Mouse (Mus musculus): ENCODE results near the gene Krt78.

Gene Krt78

DNA sequence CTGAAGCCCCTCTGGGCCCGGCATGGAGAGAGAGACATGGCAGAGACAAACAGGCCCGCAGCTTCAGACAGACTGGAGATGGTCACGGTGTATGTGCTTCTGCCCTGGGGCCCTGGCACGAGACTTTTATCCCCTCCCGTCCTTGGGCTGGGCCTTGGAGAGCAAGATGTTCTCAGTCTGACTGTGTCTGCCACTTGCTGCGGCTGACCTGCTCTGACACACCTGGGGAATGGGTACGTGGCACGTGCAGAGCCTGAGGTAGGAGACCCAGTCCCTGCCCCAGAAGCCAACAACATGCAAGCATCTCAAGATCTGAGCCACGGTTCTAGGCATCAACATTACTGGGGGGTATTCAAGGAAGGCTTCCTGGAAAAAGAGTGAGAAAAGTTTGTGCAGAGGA is at the start of gene Krt78:
Gene Krt78 (minus strand): TSS at position 101 of the 400 bp plus-strand sequence.
- CTCF ChIA-PET, result no interaction called here

DNA sequence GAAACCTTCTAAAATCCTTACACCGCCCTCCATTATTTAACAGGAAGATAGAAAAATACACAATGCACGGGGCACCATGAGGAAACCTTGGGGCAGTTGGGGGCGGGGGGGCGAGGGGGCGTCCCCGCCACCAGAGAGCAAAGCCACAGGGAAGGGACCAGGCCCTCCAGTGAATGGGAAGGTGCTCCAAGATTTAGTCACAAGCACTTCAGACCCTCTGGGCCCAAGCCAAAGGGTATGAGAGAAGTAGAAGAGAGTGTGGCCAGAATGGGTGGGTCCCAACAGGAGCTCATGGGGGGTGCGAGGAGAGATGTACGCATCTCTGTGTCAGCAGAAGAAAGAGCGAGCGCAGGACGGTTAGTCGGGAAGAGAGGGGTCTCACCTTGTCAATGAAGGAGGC is 49.4 kb upstream of the Krt78 start:
- CTCF ChIA-PET, result no interaction called here

DNA sequence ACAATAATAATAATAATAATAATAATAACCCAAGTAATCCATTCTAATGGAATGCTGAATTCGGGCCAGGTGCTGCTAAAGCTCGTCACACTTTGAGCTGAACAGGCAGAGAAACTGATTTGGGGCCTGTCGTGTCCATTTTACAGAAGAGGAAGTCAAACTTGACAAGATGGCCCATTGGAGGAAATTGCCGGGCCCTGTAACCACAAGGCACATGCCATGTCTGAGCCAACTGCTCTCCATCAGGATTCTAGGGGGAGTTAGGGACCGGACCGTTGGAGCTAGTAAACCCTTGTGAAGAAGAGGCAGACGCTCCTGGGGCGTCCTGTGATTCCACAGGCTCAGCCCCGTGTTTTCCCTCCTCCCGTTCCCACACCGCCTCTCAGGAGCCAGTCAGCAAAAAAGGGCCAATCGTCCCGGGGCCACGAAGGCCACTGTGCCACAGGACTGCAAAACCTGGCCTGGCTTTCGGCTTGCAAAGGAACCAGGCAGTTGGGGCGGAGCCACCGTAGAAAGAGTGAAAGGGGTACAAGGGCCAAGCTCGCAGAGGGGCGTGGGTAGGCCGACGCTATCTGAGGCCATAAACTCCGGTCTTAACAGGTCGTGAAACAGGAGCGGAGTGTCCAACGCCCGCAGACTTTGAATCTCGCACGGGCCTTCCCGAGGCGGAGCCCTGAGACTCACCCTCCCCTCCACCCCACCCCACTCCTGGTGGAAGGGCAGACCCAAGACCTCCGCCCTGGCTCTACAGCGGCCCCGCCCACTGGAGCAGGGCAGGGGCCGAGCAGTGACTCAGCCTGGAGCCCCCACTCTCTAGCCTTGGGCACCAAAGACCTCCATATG is 48.8 kb upstream of the Krt78 start:
- CTCF ChIA-PET, result no interaction called here

DNA sequence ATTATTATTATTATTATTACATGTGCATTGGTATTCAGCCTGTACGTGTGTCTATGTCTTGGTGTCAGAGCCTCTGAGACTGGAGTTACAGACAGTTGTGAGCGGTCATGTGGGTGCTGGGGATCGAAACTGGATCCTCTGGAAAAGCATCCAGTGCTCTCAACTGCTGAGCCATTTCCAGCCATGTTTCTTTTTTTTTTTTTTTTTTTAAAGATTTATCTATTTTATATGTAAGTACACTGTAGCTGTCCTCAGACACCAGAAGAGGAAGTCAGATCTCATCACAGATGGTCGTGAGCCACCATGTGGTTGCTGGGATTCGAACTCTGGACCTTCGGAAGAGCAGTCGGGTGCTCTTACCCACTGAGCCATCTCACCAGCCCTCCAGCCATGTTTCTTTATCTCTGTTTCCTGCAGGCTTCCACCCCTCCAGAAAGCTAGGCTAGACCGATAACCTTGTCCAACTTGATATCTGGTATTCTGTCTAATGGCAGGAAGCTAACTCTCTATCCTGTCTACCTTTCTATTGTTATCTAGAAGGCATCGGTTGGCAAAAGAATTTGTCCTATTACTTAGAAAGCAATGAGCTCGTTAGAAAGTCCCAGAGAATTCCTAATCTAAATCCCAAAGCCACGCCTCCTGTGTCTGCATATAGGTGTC is 45.7 kb upstream of the Krt78 start:
- CTCF ChIA-PET, result no interaction called here

DNA sequence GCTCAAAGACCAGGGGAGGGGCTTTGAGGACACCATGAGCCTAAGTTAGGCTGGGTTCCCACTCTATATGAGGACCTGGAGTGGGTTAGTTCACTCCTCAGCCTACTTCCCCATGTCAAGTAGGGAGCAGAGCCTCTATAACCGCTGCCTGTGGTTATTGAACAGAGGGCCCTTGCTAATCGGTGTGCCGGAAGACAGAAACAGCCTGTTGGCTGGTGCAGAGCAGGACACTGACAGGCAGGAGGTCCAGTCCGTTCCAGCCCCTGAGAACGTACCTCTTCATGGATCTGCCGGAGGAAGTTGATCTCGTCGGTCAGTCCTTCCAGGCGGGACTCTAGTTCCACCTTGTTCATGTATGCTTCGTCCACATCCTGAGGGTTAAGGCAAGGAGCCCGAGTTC is 45.1 kb upstream of the Krt78 start:
- CTCF ChIA-PET, result no interaction called here

DNA sequence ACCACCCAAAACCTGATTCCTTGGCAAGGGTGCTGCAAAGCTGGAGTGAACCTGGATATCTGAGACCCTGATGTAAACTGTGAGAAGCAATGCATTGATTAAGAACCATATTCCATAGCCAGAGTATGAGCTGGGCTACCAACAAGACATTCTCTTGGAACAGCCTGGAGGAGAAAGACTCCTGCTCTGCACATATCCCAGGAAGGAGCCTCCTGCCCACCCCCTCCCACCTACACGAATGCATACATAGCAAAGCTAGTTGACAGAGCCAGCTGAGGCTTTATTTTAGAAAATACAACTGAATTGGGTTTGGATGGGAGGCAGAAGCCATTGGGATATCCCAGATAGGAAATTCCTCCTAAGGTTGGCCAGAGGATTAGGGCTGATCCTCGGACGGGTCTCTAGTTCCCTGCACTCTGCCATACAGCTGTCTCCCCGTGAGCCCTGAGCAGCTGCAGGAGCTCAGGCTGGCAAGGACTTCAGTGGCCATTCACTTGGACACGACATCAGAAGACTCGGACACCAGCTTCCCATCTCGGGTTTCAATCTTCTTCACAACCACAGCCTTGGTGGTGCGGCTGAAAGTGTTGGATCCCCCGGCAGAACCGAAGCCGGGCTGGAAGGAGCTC is 42.5 kb upstream of the Krt78 start:
- CTCF ChIA-PET, result interaction anchor here (0.9 kb wide), 1 partner anchor 61 kb away, joined by 3 read pairs; no protein-coding TSS in a partner anchor

DNA sequence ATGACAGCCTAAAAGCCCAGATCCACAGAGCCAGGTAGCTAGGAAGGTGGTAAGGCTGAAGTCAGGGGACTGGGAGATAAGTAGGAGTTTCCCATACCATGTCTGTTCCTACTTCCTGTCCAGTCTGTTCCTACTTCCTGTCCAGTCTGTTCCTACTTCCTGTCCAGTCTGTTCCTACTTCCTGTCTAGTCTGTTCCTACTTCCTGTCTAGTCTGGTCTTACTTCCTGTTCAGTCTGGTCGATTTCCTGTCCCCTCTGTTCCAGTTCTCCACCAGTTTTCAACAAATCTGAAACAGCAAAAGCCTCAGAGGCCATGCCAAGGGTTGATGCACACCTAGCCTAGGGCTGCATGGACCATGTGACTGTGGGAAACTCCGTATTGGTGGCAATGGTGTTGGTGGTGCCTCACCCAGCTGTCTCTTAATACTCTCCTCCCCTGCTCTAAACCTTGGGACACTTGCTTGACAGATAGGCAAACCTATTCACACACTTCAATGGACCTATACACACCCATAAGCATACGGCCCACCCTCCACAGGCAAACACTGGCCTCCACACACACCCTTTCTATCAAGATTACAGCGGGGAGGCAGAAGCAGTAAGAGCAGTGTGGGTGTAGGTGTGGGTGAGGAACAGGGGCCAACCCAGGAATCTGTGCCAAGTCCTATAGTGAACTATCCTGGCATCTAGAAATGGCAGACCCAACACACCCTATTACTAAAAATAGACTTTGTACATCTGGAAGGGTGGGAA is 41.6 kb upstream of the Krt78 start:
- CTCF ChIA-PET, result interaction anchor here (0.6 to 0.9 kb wide), 2 partner anchors 11 to 62 kb away, joined by 3 read pairs; no protein-coding TSS in a partner anchor

DNA sequence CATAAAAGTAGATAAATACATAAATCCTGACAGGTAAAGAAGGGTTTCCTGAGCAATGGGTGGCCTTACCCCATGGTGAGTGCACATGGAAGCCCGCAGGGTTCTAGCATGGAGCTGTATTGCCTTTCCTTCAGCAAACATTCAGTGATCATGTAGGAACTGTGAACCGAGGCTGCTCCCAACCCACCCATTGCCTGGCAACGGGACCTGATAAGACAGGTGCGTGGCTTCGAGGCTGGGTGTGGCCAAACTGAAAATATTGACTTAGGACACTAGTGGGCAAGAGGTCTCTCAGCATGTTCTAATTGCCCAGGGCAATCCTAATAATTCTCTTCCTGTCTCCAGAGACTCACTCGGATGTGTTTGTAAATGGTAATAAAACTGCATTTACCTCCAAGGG is 40.3 kb upstream of the Krt78 start:
- CTCF ChIA-PET, result interaction anchor here (0.6 to 0.7 kb wide), 2 partner anchors 177 to 496 kb away, joined by 3 to 4 read pairs; no protein-coding TSS in a partner anchor

DNA sequence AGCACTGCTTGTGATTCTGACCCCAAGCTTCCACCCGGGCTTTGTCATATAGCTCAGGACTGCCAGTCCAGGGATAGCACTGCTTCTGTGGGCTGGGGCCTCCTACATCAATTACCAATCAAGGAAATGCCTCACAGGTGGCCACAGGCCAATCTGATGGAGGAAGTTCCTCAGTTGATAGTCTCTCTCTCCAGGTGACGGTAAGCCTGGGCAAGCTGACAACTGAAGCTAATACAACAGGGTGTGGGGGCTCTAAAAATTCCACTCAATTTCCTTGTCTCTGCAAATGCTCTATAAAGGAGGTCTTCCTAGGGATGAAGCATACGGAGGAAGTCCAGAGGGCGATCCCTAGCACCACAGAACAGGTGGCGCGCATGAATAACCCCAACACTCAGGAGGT is 36.9 kb upstream of the Krt78 start:
- CTCF ChIA-PET, result no interaction called here

DNA sequence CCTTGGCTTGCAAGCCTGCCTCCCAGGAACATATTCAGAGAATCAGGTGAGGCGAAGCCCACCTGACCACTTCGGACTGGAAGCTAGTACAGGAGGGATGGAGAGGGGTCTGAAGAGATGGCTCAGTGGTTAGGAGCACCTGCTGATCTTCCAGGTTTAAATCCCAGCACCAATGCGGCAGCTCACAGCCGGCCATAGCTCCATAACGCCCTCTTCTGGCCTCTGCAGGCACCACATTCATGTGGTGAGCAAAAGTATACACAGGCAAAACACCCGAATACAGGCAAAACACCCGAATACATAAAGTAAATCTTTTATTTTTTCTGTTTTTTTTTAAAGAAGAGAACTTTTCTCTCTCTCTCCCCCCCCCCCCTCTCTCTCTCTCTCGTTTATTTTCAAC is 34.6 kb upstream of the Krt78 start:
- CTCF ChIA-PET, result interaction anchor here (0.9 to 1.5 kb wide), 3 partner anchors 74 to 82 kb away, joined by 3 to 25 read pairs (median 3); no protein-coding TSS in a partner anchor

DNA sequence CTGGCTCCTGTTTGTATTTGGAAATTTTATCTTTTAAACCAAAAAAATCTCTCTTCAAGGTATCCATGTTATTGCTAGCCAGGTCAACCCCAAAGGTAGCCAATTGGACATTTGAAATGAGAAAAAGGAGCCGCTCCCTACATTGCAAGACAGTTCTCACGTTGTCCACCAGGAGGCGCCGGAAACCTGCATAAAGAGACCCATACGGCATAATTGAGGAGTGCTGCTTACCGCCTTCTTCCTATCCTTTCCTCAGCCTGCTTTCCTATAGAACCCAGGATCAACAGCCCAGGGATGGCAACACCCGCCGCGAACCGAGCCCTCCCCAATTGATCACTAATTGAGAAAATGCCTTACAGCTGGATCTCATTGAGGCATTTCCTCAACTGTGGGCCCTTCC is 34.0 kb upstream of the Krt78 start:
- CTCF ChIA-PET, result interaction anchor here (1.1 to 1.5 kb wide), 2 partner anchors 75 to 77 kb away, joined by 3 to 25 read pairs; no protein-coding TSS in a partner anchor

DNA sequence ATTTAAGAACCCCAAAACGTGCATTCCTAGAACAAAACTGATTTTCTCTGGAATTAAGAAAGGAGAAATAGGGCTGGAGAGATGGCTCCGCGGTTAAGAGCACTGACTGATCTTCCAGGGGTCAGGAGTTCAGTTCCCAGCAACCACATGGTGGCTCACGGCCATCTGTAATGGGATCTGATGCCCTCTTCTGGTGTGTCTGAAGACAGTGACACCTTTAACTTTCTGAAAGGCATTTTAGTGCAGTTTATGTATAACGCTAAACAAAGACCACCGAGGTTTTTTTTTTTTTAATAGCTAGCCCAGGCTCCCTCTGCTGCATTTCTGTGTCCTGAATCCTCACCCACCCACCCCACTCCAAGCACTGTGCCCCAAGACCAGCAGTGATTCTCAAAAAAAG is 30.7 kb upstream of the Krt78 start:
- CTCF ChIA-PET, result interaction anchor here (0.7 to 1.4 kb wide), 3 partner anchors 10 to 81 kb away, joined by 3 to 8 read pairs (median 3); no protein-coding TSS in a partner anchor

DNA sequence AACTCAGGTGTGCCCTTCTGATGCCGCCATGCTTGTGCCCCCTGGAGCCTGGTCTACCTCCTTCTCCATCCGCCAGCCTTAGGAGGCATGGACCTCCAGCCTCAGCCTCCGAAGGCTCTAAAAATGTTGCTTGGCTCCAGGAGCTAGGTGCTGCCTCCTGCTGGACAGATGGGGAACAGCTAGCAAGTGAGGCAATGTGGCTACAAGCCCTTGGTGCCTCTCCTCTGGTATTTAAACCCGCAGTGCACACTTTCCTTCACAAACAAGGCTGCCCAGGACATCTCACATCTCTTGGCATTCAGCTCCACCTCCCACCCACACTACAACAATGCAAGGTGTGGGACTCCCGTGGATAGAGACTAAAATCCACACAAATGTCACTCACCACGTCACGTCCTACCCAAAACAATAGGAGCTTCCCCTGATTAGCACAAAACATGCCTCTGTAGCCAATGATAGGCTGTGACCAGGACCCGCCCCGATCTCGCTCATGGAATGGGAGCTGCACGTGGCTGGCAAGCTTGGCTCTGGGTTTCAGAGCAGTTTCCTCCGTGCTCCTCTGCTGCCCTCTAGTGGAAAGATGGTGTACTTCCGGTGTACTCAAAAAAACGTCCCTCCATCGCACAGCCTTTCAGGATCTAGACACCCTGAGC is 30.0 kb upstream of the Krt78 start:
- CTCF ChIA-PET, result interaction anchor here (0.5 to 1.4 kb wide), 4 partner anchors 10 to 239 kb away, joined by 3 to 8 read pairs (median 4); no protein-coding TSS in a partner anchor

DNA sequence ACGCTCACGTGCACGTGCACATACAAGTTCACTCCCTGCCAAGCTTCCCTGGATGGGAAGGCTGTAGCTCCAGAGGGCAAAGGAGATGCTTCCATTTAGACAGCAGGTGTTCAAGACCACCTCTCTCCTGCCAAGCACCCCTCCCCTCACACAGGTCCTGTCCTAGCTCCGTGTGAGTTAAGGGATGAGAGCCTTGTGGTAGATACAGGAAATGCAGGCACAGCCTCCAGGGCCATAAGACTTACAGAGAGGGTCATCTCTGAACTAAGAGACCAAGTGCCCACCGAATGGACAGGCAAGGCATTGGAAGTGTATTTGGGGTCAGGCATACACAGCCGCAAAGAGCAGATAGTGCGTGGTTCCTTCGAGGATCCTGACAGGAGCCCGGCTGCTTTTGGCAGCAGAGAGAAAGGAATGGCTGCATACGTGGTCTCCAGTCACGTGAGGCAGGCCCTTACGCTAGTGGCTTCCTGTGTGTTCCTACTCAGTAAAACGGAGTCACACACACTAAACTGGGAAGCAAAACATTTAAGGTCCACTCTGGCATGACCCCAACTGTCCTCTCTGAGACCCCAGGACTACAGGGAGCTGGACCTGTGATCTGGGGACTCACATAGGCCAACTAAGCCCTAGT is 29.3 kb upstream of the Krt78 start:
- CTCF ChIA-PET, result interaction anchor here (1.4 kb wide), 2 partner anchors 10 to 82 kb away, joined by 3 to 8 read pairs; no protein-coding TSS in a partner anchor

DNA sequence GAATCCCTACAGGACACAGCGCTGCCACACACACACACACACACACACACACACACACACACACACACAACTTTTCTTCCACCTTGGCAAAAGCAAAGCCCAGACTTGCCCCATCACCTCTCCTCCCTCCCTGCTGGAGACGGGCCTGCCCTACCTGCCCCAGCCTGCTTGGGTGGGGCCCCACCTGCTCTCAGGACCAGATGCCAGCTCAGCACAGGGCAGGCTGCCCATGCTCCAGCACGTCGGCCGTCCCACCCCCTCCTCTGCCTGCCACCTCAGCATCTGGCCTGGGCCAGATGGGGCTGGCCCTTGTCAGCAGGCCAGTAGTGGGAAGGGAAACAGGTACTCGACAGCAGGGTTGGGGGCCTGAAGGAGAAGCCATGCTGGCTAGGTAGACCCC is 26.8 kb upstream of the Krt78 start:
- CTCF ChIA-PET, result no interaction called here

DNA sequence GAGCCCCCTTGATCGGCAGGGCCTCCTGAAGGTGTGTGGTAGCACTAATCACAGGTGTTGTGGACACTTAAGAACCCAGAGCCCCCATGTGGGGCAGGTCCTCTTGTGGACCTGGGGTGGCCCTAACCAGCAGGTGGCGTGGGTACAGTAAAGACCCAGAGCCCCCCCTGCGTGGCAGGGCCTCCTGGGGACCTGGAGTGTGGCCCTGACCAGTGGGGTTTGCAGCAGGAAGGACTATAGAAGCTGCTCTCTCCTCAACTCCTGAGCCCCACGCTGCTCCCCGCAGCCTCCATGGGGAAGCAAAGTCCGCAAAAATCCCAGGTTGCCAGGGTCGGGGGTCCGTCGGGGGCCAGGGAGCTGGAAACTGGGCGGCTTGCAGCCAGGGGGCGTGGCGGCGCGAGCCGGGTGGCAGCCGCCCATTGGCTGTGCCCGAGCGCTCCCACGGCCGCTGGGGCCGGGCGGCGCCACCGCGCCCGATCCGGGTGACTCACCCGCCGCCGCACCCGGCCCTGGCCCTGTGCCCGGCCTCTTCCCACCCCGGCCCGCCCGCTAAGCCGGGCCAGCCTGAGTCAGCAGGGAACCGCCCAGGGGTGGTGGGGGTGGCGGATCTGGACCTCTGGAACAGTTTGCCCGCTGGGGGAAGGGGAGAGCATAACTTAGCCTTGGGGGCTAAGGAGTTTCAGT is 23.1 kb upstream of the Krt78 start:
- CTCF ChIA-PET, result no interaction called here

DNA sequence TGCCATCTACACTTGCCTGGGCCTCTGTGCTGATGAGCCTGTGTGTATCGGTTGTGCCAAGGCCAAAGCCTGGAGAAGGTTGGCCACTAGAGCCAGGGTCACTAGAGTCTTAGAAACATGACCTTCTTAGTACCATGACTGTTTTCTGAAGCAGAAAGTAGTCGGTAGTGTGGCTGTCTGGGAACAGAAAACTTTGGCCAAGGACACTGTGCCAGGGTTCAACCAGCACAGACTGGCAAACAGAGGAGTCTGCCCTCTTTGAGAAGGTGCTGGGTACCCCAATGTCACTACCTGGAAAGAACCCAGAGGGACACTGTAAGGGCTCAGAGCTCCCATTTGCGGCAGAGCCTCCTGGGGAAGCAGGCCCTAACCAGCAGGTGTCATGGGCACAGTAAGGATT is 22.6 kb upstream of the Krt78 start:
- CTCF ChIA-PET, result no interaction called here

DNA sequence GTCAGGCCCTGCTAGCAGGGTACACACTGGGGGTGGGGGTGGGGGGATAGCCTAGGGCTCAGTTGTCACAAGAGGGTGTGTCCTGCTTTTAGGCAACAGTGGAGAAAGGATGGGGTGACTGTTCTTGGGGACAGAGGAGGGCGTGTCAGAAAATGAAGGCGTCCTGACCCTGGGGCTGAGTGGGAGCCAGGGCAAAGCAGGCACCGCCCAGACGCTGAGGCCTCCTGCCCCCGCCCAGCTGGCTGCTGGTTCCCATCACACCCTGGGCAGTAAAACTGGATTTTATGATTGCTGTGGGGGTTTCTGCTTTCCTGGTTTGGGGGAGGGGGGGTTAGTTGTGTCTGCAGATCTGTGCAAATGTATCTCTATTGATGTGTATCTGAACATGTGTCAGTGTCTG is 21.9 kb upstream of the Krt78 start:
- CTCF ChIA-PET, result no interaction called here

DNA sequence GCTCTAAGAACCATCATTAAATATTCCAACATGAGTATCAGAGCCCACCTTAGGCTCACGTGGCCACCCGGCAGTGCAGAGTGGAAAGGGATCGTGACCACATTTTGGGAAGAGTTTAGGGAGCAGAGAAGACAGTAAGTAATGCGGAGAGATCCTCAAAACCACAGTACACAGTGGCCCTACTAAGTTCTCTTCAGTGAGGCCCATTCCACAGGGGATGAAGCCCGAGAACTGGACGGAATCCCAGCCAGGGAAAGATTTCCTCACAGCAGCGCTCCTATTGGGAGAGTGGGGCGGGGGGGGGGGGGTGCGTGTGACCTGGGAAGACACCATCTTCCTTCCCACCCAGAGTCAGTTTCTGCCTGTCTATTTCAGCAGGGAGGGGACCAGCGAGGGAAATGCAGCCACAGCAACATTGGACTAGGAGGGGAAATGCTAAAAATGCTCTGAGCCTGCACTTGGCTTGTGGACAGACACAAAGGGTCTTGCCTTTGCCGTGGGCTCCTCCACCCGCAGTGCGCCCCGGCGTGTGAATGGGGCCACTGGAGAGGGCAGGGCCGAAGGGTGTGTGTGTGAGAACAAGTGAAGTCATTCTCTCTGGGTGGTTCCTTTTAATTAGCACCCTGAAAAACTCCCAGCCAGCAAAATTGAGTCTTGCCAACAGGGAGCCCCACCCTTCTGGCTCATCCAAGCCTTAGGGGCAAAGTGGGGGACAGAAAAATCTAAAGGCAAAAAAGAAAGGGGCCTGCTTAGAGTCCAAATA is 20.2 kb upstream of the Krt78 start:
- CTCF ChIA-PET, result interaction anchor here (1.2 kb wide), 1 partner anchor 10 kb away, joined by 3 read pairs; no protein-coding TSS in a partner anchor

All from spleen, embryonic (tissue).